Comparison of ENCODE assay signal across 8 mouse cellular contexts in genomic region chr2:165852453-165852852, GRCm38 (mm10). TPM values are rescaled to one million over a fixed set of nuclear protein-coding genes. Genes with fewer than 3 reads are reported as not detected.
DNase-seq lines count a peak whose midpoint lies in the region; ATAC-seq and TF ChIP-seq lines count a peak whose summit lies in the region.

No protein-coding gene starts in this region.

- no peaks in the 10 kb centered on the region for H3K27me3 ChIP-seq in intestine, postnatal 0 days (replicated peaks; ENCODE audit: control insufficient read depth, insufficient read depth, low read length)
- no peaks in the 10 kb centered on the region for H3K27me3 ChIP-seq in intestine, embryonic 16.5 days (replicated peaks; ENCODE audit: control insufficient read depth, insufficient read depth, low read length)

- no peak for ATAC-seq in intestine, postnatal 0 days
- ATAC-seq in intestine, embryonic 16.5 days = no peak

- TF ChIP-seq CTCF in intestine, postnatal 0 days (IDR thresholded peaks at IDR 0.05; ENCODE audit: low read depth) = peak; percentile 35

- peaks cover 48% of the 10 kb centered on the region for H3K36me3 ChIP-seq in intestine, postnatal 0 days (ENCODE audit: control insufficient read depth, insufficient read depth)
- H3K36me3 ChIP-seq in intestine, embryonic 16.5 days (ENCODE audit: control insufficient read depth, insufficient read depth, low read length) = peaks cover 5% of the 10 kb centered on the region; the same call in 1 of the 2 replicates

- intact Hi-C loops in heart, postnatal 10 days (cut with DNase I) = loop anchor here (2.0 kb wide), 1 partner anchor 62 kb away; no protein-coding TSS in a partner anchor

- H3K4me2 ChIP-seq in intestine, postnatal 0 days (replicated peaks; ENCODE audit: low read depth) = no peak overlapping the region
- no peak overlapping the region for H3K4me2 ChIP-seq in intestine, embryonic 16.5 days (ENCODE audit: low read depth, low read length)

- WGBS in intestine, postnatal 0 days = 73% methylated on average over 11 of the region's 11 CpGs
- 78% methylated on average over 11 of the region's 11 CpGs for WGBS in intestine, embryonic 16.5 days

- no peak overlapping the region; the same call in 1 of the 2 replicates for H3K27ac ChIP-seq in intestine, postnatal 0 days (ENCODE audit: low read depth, low read length)
- no peak overlapping the region for H3K27ac ChIP-seq in intestine, embryonic 16.5 days (ENCODE audit: low read length)
- H3K27ac ChIP-seq in brown adipose tissue, adult 24 weeks (replicated peaks; ENCODE audit: low read depth, low read length) = peak overlapping the region; percentile 65

- H3K9ac ChIP-seq in intestine, postnatal 0 days (ENCODE audit: low read depth, low read length) = no peak overlapping the region
- no peak overlapping the region for H3K9ac ChIP-seq in intestine, embryonic 16.5 days (ENCODE audit: low read depth, low read length)

- DNase-seq in heart, postnatal 10 days = peak; percentile 78 to 86
- peak; percentile 67 to 71 for DNase-seq in lung, postnatal 4 days
- DNase-seq in thymus, postnatal 25 days = no peak
- no peak for DNase-seq in left cerebral cortex, adult 9 months (ENCODE audit: low spot score in 2 of 2)
- no peak for DNase-seq in left cerebral cortex, adult 11 months (ENCODE audit: low spot score)

- H3K9me3 ChIP-seq in intestine, postnatal 0 days (ENCODE audit: control insufficient read depth) = no peaks in the 10 kb centered on the region
- H3K9me3 ChIP-seq in intestine, embryonic 16.5 days (ENCODE audit: control insufficient read depth, low read length) = no peaks in the 10 kb centered on the region

- H3K4me3 ChIP-seq in intestine, postnatal 0 days (ENCODE audit: low read depth, low read length) = no peak overlapping the region
- no peak overlapping the region for H3K4me3 ChIP-seq in intestine, embryonic 16.5 days (ENCODE audit: low read length)
- H3K4me3 ChIP-seq in brown adipose tissue, adult 24 weeks (ENCODE audit: insufficient read depth, low read depth, low read length) = no peak overlapping the region

- H3K4me1 ChIP-seq in intestine, postnatal 0 days (replicated peaks; ENCODE audit: control insufficient read depth, insufficient read depth, low read length) = peaks cover 20% of the 10 kb centered on the region
- peaks cover 67% of the 10 kb centered on the region for H3K4me1 ChIP-seq in intestine, embryonic 16.5 days (ENCODE audit: control insufficient read depth, insufficient read depth, low read length)
- H3K4me1 ChIP-seq in brown adipose tissue, adult 24 weeks (ENCODE audit: control insufficient read depth, insufficient read depth, insufficient read length, low read length) = peaks cover 40% of the 10 kb centered on the region

RNA-seq across cellular contexts. Expression of gene Zmynd8, which starts 46.4 kb away (rescaled TPM):
- 43.5 and 57.7 TPM in 2 replicates for polyA plus RNA-seq in intestine, postnatal 0 days (2015; fragmentation: Nextera tagmentation; extraction: Ambion mirVana)
- 57.3 and 61.6 TPM in 2 replicates for polyA plus RNA-seq in intestine, embryonic 16.5 days (2015; fragmentation: Nextera tagmentation; extraction: Ambion mirVana)
- 6.7 and 17.9 TPM in 2 replicates for polyA plus RNA-seq in brown adipose tissue, adult 24 weeks (2012; ENCODE audit: insufficient read depth, insufficient read length, missing spikeins)
- 10 to 100 TPM; 48.7 to 55.5 TPM for total RNA-seq in heart, postnatal 10 days (2021)

Comparison
In these comparisons a context has a peak if more than half of its experiments do, and no peak if none do; other contexts are left out.
1. DNase-seq: peak in heart, postnatal 10 days (2 of 2) and lung, postnatal 4 days (2 of 2); none in thymus, postnatal 25 days (single experiment), left cerebral cortex, adult 9 months (0 of 2) and left cerebral cortex, adult 11 months (single experiment).